Mouse (Mus musculus) limb, embryonic 11.5 days (tissue): ENCODE measurements around the gene Pde4d. TPM values are rescaled to one million over a fixed set of nuclear protein-coding genes. Genes with fewer than 3 reads are reported as not detected.

ENCODE experiments used
- ATAC-seq: fragments of 200-750 bp; cut with Nextera tagmentation; 2 replicates; pipeline ENCODE4 v1.8.0; 2017; ENCODE audit warnings: low read depth; ENCODE audit not compliant: insufficient number of reproducible peaks, low FRiP score, low TSS enrichment
- DNase-seq: peaks from one replicate; pipeline ENCODE4 v3.0.0-alpha.2; 2015; ENCODE audit warnings: low spot score
- H3K27ac ChIP-seq: fragments of 300-500 bp; sonication (generic); replicated peaks from 2 replicates; pipeline ENCODE4 v1.5.1; 2014; ENCODE audit warnings: low read depth, mild to moderate bottlenecking, low read length
- H3K27me3 ChIP-seq: fragments of 300-500 bp; sonication (generic); 2 replicates; pipeline ENCODE4 v1.6.1; 2014; ENCODE audit warnings: mild to moderate bottlenecking, low read length, mixed read lengths; ENCODE audit not compliant: control insufficient read depth, insufficient read depth
- H3K36me3 ChIP-seq: fragments of 300-500 bp; sonication (generic); 2 replicates; pipeline ENCODE4 v1.6.1; 2014; ENCODE audit warnings: mild to moderate bottlenecking, low read length, moderate library complexity, mixed read lengths; ENCODE audit not compliant: control insufficient read depth, insufficient read depth
- H3K4me1 ChIP-seq: fragments of 300-500 bp; sonication (generic); 2 replicates; pipeline ENCODE4 v1.6.1; 2014; ENCODE audit warnings: low read length, mixed read lengths; ENCODE audit not compliant: control insufficient read depth, insufficient read depth
- H3K4me2 ChIP-seq: fragments of 300-500 bp; sonication (generic); 2 replicates; pipeline ENCODE4 v1.6.1; 2014; ENCODE audit warnings: low read depth, mild to moderate bottlenecking, moderate library complexity; ENCODE audit not compliant: severe bottlenecking
- H3K4me3 ChIP-seq: fragments of 300-500 bp; sonication (generic); 2 replicates; pipeline ENCODE4 v1.5.1; 2014; ENCODE audit warnings: low read depth, low read length
- H3K9ac ChIP-seq: fragments of 300-500 bp; sonication (generic); 2 replicates; pipeline ENCODE4 v1.6.1; 2014; ENCODE audit warnings: mild to moderate bottlenecking, low read length
- H3K9me3 ChIP-seq: fragments of 300-500 bp; sonication (generic); 2 replicates; pipeline ENCODE4 v1.6.1; 2016; ENCODE audit warnings: low read length; ENCODE audit not compliant: control insufficient read depth
- WGBS: fragments of 180-500 bp; shearing (Covaris S2); extraction: QIAGEN DNeasy Blood & Tissue Kit; methylation state at CpG from one replicate; pipeline ENCODE4 v1.1.7; 2014; 5-methylcytosine and 5-hydroxymethylcytosine counted together
- polyA plus RNA-seq: library from polyadenylated mRNA; unstranded; fragments of >200 nt; fragmentation: Nextera tagmentation; extraction: Ambion mirVana; gene quantifications from 2 replicates; pipeline ENCODE4 v1.2.1, GENCODE M21; 2014

Pde4d gene
- polyA plus RNA-seq, 1 experiment from 2014 or later = 13.3 TPM

DNA sequence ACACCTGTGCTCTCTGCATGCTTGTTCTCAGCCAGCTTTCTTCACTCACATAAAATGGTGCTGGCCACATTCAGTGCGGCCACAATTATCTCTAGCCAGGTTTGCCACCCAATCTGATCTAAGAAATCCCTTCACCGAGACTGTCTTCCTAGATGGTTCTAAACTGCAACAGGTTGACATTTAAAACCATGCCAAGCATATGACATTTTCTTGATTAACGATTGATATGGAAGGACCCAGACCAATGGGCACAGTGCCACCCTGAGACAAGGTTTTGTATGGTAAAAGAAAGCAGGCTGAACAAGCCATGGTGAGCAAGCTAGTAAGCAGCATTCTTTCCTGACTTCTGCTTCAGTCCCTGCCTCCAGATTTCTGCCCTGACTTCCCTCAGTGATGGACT is 18.0 kb upstream of the Pde4d start:
- no peak overlapping the region for H3K9ac ChIP-seq
- H3K4me3 ChIP-seq = no peak overlapping the region
- ATAC-seq (no peak), DNase-seq (no peak)
- H3K4me2 ChIP-seq = no peak overlapping the region
- H3K4me1 ChIP-seq = no peaks in the 10 kb centered on the region
- no peaks in the 10 kb centered on the region for H3K27me3 ChIP-seq
- H3K9me3 ChIP-seq = no peaks in the 10 kb centered on the region
- H3K27ac ChIP-seq = no peak overlapping the region
- no peaks in the 10 kb centered on the region for H3K36me3 ChIP-seq
- 95% methylated on average over 3 of the region's 3 CpGs for WGBS

DNA sequence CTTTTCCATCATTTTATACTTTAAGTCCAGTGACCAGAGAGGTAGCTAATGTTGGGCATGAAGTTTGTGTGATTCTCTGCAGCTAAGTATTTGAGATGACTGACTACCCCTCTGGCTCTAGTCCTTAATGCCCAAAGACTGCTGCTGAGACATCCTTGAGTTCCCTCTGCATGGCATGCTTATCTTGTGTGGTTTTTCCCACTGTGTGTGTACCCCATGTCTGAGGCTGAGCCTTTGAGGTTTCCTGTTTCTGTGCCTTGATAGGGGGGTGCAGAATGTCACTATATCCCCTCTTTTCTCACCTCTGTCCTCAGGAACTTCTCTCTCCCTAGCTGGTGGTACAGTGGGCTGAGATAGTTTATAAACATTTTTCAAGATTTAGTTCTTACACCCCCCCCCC is 14.1 kb upstream of the Pde4d start:
- Histone ChIP-seq H3K9ac (no peak overlapping the region), H3K4me2 (no peak overlapping the region), H3K4me3 (no peak overlapping the region), H3K27ac (no peak overlapping the region), H3K9me3 (no peaks in the 10 kb centered on the region), H3K36me3 (no peaks in the 10 kb centered on the region), H3K4me1 (no peaks in the 10 kb centered on the region), H3K27me3 (no peaks in the 10 kb centered on the region)
- DNase-seq (no peak), ATAC-seq (no peak)

DNA sequence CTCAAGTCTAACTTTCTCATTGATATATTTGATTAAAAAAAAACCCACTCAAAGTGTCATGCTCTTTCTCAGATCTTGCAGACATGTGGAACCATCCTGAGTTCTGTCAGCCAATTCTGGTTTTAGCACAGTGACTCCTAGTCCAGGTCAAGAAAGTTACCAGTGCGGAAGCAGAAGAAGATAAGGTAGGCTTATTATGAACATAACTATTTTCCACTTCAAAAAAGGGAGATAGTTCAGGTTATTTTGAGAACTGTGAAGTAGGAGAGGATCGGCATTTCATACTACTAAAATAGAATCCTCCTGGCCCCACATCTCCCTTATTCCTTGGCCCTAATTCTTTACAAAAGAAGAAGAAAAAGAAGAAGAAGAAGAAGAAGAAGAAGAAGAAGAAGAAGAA is 12.3 kb upstream of the Pde4d start:
- Histone ChIP-seq H3K4me2 (no peak overlapping the region), H3K9ac (no peak overlapping the region), H3K36me3 (no peaks in the 10 kb centered on the region), H3K27ac (no peak overlapping the region), H3K9me3 (no peaks in the 10 kb centered on the region), H3K4me1 (no peaks in the 10 kb centered on the region), H3K27me3 (no peaks in the 10 kb centered on the region), H3K4me3 (no peak overlapping the region)
- no peak for DNase-seq
- 94% methylated on average over 2 of the region's 2 CpGs for WGBS
- ATAC-seq = no peak

DNA sequence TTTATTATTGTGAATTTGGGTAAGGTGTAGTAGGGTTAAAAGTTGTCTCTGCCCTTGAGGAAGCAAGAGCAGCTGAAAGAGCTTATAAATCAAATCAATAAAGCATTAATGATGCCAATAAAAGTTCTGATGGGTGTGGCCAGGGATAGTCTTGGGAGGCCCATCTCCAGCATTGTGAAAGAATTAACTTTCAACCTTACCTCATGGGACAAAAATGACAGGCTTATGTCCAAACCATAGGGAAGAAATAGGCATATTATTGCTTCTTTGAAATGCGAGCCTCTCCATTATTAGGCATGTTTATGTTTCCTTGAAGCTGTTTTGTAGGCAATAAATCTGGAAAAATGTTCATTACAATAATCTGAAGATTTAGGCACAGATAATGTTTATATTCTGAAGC is 10.7 kb upstream of the Pde4d start:
- no peaks in the 10 kb centered on the region for H3K27me3 ChIP-seq
- H3K4me3 ChIP-seq = no peak overlapping the region
- no peak overlapping the region for H3K27ac ChIP-seq
- no peak overlapping the region for H3K9ac ChIP-seq
- ATAC-seq (no peak), DNase-seq (no peak)
- H3K4me2 ChIP-seq = no peak overlapping the region
- H3K4me1 ChIP-seq = no peaks in the 10 kb centered on the region
- no peaks in the 10 kb centered on the region for H3K9me3 ChIP-seq
- H3K36me3 ChIP-seq = no peaks in the 10 kb centered on the region
- WGBS = 78% methylated on average over 1 of the region's 1 CpGs

- no peak overlapping the region for H3K4me3 ChIP-seq
- ATAC-seq (no peak), DNase-seq (no peak)
- no peaks in the 10 kb centered on the region for H3K36me3 ChIP-seq
- no peak overlapping the region for H3K9ac ChIP-seq
- H3K4me1 ChIP-seq = peaks cover 4% of the 10 kb centered on the region; the same call in 1 of the 2 replicates
- no peaks in the 10 kb centered on the region for H3K27me3 ChIP-seq
- no peak overlapping the region for H3K4me2 ChIP-seq
- no peak overlapping the region for H3K27ac ChIP-seq
- H3K9me3 ChIP-seq = no peaks in the 10 kb centered on the region
- 76% methylated on average over 11 of the region's 11 CpGs for WGBS
Observed at GRCm38 (mm10) chr13:108448348-108448931, 1.3 kb upstream of the Pde4d start.

- Histone ChIP-seq H3K4me3 (no peak overlapping the region), H3K4me2 (no peak overlapping the region), H3K9me3 (no peaks in the 10 kb centered on the region), H3K4me1 (peaks cover 4% of the 10 kb centered on the region; the same call in 1 of the 2 replicates), H3K9ac (no peak overlapping the region), H3K36me3 (no peaks in the 10 kb centered on the region), H3K27ac (no peak overlapping the region), H3K27me3 (no peaks in the 10 kb centered on the region)
- no peak for DNase-seq
- 83% methylated on average over 2 of the region's 2 CpGs for WGBS
- no peak for ATAC-seq
Observed at GRCm38 (mm10) chr13:108451122-108451521, 1.4 kb downstream of the Pde4d start.

- 79% methylated on average over 6 of the region's 6 CpGs for WGBS
- H3K9me3 ChIP-seq = no peaks in the 10 kb centered on the region
- H3K4me2 ChIP-seq = no peak overlapping the region
- no peak overlapping the region for H3K27ac ChIP-seq
- H3K36me3 ChIP-seq = no peaks in the 10 kb centered on the region
- ATAC-seq = no peak
- no peak for DNase-seq
- no peak overlapping the region for H3K4me3 ChIP-seq
- H3K27me3 ChIP-seq = no peaks in the 10 kb centered on the region
- peaks cover 4% of the 10 kb centered on the region; the same call in 1 of the 2 replicates for H3K4me1 ChIP-seq
- H3K9ac ChIP-seq = no peak overlapping the region
Observed at GRCm38 (mm10) chr13:108453064-108453919, 3.5 kb downstream of the Pde4d start.

DNA sequence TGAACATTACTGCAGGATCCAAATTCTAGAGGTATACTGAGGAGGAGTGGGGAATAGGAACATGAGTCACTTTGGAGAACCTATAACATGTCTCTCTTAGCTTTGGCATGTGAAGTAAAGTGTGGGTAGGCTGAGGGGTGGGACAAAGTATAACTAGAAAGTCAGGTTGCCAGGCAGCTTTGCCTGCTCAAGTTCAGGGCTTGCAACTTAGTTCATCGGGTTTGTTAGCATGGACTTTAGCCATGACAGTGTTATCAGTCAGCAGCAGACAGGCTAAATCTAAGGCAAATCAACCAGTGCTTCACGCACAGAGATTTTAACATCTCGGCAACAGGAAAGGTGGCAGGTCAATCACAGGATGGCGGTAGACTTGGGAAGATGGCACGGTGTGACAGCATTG is 12.8 kb downstream of the Pde4d start:
- 92% methylated on average over 5 of the region's 5 CpGs for WGBS
- Histone ChIP-seq H3K27ac (no peak overlapping the region), H3K9ac (no peak overlapping the region), H3K4me1 (no peaks in the 10 kb centered on the region), H3K4me3 (no peak overlapping the region), H3K36me3 (no peaks in the 10 kb centered on the region), H3K27me3 (no peaks in the 10 kb centered on the region), H3K4me2 (no peak overlapping the region), H3K9me3 (no peaks in the 10 kb centered on the region)
- no peak for ATAC-seq
- DNase-seq = no peak
